Mouse (Mus musculus): Measurements from ENCODE around the gene Vps37d. TPM values are rescaled to one million over a fixed set of nuclear protein-coding genes. Genes with fewer than 3 reads are reported as not detected.
"Not testable (repeated sequence)": the region's sequence is repeated elsewhere in the genome, so short reads cannot be mapped to it uniquely, and the experiment has no call there.

Gene Vps37d
- polyA plus RNA-seq, 1 experiment from 2014 or later = 29.8 TPM

GRCm38 (mm10) chr5:135064909-135065446, 13.1 kb downstream of the Vps37d start, which contains the start of gene Bud23:
Bud23 (minus strand) TSS chr5:135064959.
- peak within 1 kb of the TSS; percentile 93 for H3K4me3 ChIP-seq (ENCODE audit: low read length)
- peaks cover 17% of the 10 kb centered on the region for H3K36me3 ChIP-seq (ENCODE audit: control insufficient read depth, insufficient read depth, low read length)
- H3K9me3 ChIP-seq (ENCODE audit: control insufficient read depth, low read length); H3K27me3 ChIP-seq (replicated peaks; ENCODE audit: control insufficient read depth, insufficient read depth, low read length); ATAC-seq: not testable (repeated sequence)
- peak within 1 kb of the TSS; percentile 88 for H3K9ac ChIP-seq (ENCODE audit: low read depth, low read length)
- H3K4me1 ChIP-seq (ENCODE audit: control insufficient read depth, insufficient read depth, low read depth, low read length) = peaks cover 18% of the 10 kb centered on the region
- peak within 1 kb of the TSS; percentile 79 for H3K4me2 ChIP-seq (ENCODE audit: low read length)
- H3K27ac ChIP-seq (ENCODE audit: low read depth, low read length) = peak within 1 kb of the TSS; percentile 80
- WGBS = 75% methylated on average over 9 of the region's 9 CpGs

DNA sequence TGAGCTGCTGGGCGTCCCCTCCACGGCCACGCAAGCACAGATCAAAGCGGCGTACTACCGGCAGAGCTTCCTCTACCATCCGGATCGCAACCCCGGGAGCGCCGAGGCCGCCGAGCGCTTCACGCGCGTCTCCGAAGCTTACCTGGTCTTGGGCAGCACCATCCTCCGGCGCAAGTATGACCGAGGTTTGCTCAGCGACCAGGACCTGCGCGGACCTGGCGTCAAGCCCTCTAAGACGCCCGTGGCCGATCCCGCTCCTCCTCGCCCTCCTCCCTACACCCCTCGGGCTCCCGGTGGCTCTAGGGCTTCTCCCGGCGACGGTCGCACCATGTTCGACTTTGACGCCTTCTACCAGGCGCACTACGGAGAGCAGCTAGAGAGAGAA, 13.7 kb downstream of the Vps37d start:
- under 1% methylated on average over 40 of the region's 40 CpGs for whole genome bisulfite sequencing
- Histone ChIP-seq H3K36me3 (ENCODE audit: control insufficient read depth, insufficient read depth, low read length) (peaks cover 19% of the 10 kb centered on the region), H3K4me2 (ENCODE audit: low read length) (peak overlapping the region; percentile 62), H3K9me3 (ENCODE audit: control insufficient read depth, low read length) (no peaks in the 10 kb centered on the region), H3K27me3 (replicated peaks; ENCODE audit: control insufficient read depth, insufficient read depth, low read length) (no peaks in the 10 kb centered on the region), H3K27ac (ENCODE audit: low read depth, low read length) (peak overlapping the region; percentile 80), H3K4me3 (ENCODE audit: low read length) (peak overlapping the region; percentile 93), H3K4me1 (ENCODE audit: control insufficient read depth, insufficient read depth, low read depth, low read length) (peaks cover 18% of the 10 kb centered on the region), H3K9ac (ENCODE audit: low read depth, low read length) (peak overlapping the region; percentile 88)
- peak; percentile 60; the same call in 1 of the 2 replicates for ATAC-seq

DNA sequence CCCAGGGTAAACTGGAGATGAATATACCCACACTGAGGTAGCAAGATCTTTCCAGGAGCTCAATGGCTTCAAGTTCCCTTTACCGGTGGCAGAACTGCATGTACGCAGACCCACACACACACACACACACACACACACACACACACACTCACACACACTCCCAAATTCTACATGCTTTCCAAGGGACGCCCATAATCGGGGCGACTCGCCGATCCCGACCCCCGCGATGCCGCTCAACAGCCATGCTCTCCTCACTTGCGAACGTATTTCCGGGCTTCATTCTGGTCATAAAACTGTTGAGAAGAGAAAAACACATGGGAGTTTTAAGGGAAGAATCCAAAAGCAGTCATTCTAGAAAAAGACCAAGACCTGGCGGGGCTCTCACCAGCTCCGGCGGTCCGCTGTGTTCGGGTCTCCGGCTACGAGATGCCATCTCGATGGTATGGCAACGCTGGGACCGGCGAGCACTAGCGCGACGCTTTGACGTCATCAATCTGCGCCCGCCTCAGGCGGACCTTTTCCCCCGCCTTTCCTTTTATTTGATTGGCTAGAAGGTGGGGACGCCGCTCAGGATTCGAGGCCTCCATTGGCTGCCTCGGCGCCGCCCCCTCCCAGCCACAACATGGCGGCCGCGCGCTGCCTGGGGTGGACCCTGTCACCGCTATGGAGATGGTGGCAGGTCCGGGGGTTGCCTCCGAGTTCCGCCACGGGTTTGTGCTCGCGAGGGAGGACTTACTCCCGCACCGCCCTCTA, 14.3 kb downstream of the Vps37d start, which contains the start of gene Dnajc30:
Dnajc30 (plus strand) TSS at position 574 of the 753 bp plus-strand sequence.
- WGBS = under 1% methylated on average over 51 of the region's 52 CpGs
- H3K27me3 ChIP-seq (replicated peaks; ENCODE audit: control insufficient read depth, insufficient read depth, low read length) = no peaks in the 10 kb centered on the region
- H3K27ac ChIP-seq (ENCODE audit: low read depth, low read length) = peak within 1 kb of the TSS; percentile 80
- H3K9me3 ChIP-seq (ENCODE audit: control insufficient read depth, low read length) = no peaks in the 10 kb centered on the region
- peaks cover 18% of the 10 kb centered on the region for H3K4me1 ChIP-seq (ENCODE audit: control insufficient read depth, insufficient read depth, low read depth, low read length)
- peak within 1 kb of the TSS; percentile 79 for H3K4me2 ChIP-seq (ENCODE audit: low read length)
- H3K4me3 ChIP-seq (ENCODE audit: low read length) = peak within 1 kb of the TSS; percentile 93
- H3K36me3 ChIP-seq (ENCODE audit: control insufficient read depth, insufficient read depth, low read length) = peaks cover 21% of the 10 kb centered on the region
- peak within 1 kb of the TSS; percentile 88 for H3K9ac ChIP-seq (ENCODE audit: low read depth, low read length)
- peak; percentile 96 for ATAC-seq

GRCm38 (mm10) chr5:135053356-135053755, 24.7 kb downstream of the Vps37d start:
- no peak for ATAC-seq
- no peak overlapping the region for H3K27ac ChIP-seq (ENCODE audit: low read depth, low read length)
- no peak overlapping the region for H3K4me2 ChIP-seq (ENCODE audit: low read length)
- H3K9me3 ChIP-seq (ENCODE audit: control insufficient read depth, low read length) = no peaks in the 10 kb centered on the region
- H3K27me3 ChIP-seq (replicated peaks; ENCODE audit: control insufficient read depth, insufficient read depth, low read length) = no peaks in the 10 kb centered on the region
- H3K36me3 ChIP-seq (ENCODE audit: control insufficient read depth, insufficient read depth, low read length) = peaks cover 45% of the 10 kb centered on the region
- no peak overlapping the region for H3K9ac ChIP-seq (ENCODE audit: low read depth, low read length)
- no peaks in the 10 kb centered on the region for H3K4me1 ChIP-seq (ENCODE audit: control insufficient read depth, insufficient read depth, low read depth, low read length)
- 94% methylated on average over 12 of the region's 12 CpGs for WGBS
- H3K4me3 ChIP-seq (ENCODE audit: low read length) = no peak overlapping the region

DNA sequence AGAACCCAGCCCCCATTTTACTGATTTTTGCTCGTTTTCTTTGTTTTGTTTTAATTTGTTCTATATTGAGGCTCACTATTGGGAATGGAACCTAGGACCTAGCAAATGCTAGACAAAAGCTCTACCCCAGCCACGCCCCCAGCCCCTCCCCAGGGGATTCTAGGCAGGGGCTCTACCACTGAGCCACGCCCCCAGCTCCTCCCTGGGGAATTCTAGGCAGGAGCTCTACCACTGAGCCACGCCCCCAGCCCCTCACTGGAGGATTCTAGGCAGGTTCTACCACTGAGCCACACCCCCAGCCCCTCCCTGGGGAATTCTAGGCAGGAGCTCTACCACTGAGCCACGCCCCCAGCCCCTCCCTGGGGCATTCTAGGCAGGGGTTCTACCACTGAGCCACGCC, 28.8 kb downstream of the Vps37d start:
- 90% methylated on average over 6 of the region's 6 CpGs for WGBS
- H3K27me3 ChIP-seq (replicated peaks; ENCODE audit: control insufficient read depth, insufficient read depth, low read length); H3K4me2 ChIP-seq (ENCODE audit: low read length); H3K9ac ChIP-seq (ENCODE audit: low read depth, low read length); H3K4me3 ChIP-seq (ENCODE audit: low read length); H3K4me1 ChIP-seq (ENCODE audit: control insufficient read depth, insufficient read depth, low read depth, low read length); ATAC-seq; H3K9me3 ChIP-seq (ENCODE audit: control insufficient read depth, low read length); H3K27ac ChIP-seq (ENCODE audit: low read depth, low read length): not testable (repeated sequence)
- peaks cover 35% of the 10 kb centered on the region for H3K36me3 ChIP-seq (ENCODE audit: control insufficient read depth, insufficient read depth, low read length)

DNA sequence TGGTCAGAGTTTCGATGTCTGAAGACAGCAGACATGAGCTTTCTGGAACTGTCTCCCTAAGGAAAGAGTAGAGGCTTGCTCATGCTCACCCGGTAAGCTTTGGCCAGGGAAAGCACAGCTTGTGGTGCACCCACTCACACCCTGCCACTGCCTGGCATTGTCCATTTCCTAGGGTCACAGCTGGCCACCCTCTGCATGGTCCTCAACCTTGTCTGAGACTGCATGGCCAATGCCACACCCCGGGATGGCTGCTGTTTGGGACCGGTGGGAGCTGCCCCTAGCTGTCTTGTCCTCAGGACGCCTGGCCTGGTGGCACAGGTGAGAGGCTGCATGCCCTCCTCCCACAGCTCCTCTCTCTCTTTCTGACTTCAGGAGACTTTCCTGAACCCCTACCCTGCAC, 29.5 kb downstream of the Vps37d start:
- WGBS = 89% methylated on average over 5 of the region's 5 CpGs
- Histone ChIP-seq H3K27me3 (replicated peaks; ENCODE audit: control insufficient read depth, insufficient read depth, low read length) (no peaks in the 10 kb centered on the region), H3K9ac (ENCODE audit: low read depth, low read length) (no peak overlapping the region), H3K4me1 (ENCODE audit: control insufficient read depth, insufficient read depth, low read depth, low read length) (no peaks in the 10 kb centered on the region), H3K27ac (ENCODE audit: low read depth, low read length) (no peak overlapping the region), H3K36me3 (ENCODE audit: control insufficient read depth, insufficient read depth, low read length) (peaks cover 32% of the 10 kb centered on the region), H3K4me3 (ENCODE audit: low read length) (no peak overlapping the region), H3K4me2 (ENCODE audit: low read length) (no peak overlapping the region), H3K9me3 (ENCODE audit: control insufficient read depth, low read length) (no peaks in the 10 kb centered on the region)
- no peak for ATAC-seq

DNA sequence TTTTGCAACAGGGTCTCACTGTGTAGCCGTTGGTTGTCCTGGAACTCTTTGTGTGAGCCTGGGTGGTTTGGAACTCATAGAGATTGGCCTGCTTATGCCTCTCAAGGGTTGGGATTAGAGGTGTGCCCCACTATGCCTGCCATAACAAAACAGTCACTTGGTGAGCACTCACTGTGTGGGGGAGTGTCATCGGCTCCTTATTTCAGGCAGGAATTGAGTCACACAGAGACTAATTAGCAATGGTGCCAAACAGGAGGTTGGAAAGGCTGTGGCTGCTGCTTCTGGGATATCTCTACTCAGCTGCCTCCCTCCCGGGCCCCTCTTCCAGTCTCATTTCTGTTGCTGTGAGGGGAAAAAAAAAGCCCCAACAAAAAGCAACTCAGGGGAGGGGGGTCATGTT, 33.5 kb downstream of the Vps37d start:
- Histone ChIP-seq H3K4me1 (ENCODE audit: control insufficient read depth, insufficient read depth, low read depth, low read length) (no peaks in the 10 kb centered on the region), H3K9ac (ENCODE audit: low read depth, low read length) (no peak overlapping the region), H3K27me3 (replicated peaks; ENCODE audit: control insufficient read depth, insufficient read depth, low read length) (no peaks in the 10 kb centered on the region), H3K9me3 (ENCODE audit: control insufficient read depth, low read length) (no peaks in the 10 kb centered on the region), H3K4me3 (ENCODE audit: low read length) (no peak overlapping the region), H3K27ac (ENCODE audit: low read depth, low read length) (no peak overlapping the region), H3K36me3 (ENCODE audit: control insufficient read depth, insufficient read depth, low read length) (peaks cover 22% of the 10 kb centered on the region), H3K4me2 (ENCODE audit: low read length) (no peak overlapping the region)
- no peak for ATAC-seq
- 94% methylated on average over 3 of the region's 3 CpGs for WGBS

- no peak overlapping the region for H3K9ac ChIP-seq (ENCODE audit: low read depth, low read length)
- no peaks in the 10 kb centered on the region for H3K27me3 ChIP-seq (replicated peaks; ENCODE audit: control insufficient read depth, insufficient read depth, low read length)
- H3K4me3 ChIP-seq (ENCODE audit: low read length) = no peak overlapping the region
- H3K9me3 ChIP-seq (ENCODE audit: control insufficient read depth, low read length) = no peaks in the 10 kb centered on the region
- H3K36me3 ChIP-seq (ENCODE audit: control insufficient read depth, insufficient read depth, low read length) = peaks cover 25% of the 10 kb centered on the region
- no peak overlapping the region for H3K4me2 ChIP-seq (ENCODE audit: low read length)
- no peak overlapping the region for H3K27ac ChIP-seq (ENCODE audit: low read depth, low read length)
- 31% methylated on average over 20 of the region's 21 CpGs for WGBS
- no peaks in the 10 kb centered on the region for H3K4me1 ChIP-seq (ENCODE audit: control insufficient read depth, insufficient read depth, low read depth, low read length)
- 0 out of 2 replicates have a peak, but pooled peaks have one; percentile 37 for ATAC-seq
Observed at GRCm38 (mm10) chr5:135042105-135042788, 35.8 kb downstream of the Vps37d start.

DNA sequence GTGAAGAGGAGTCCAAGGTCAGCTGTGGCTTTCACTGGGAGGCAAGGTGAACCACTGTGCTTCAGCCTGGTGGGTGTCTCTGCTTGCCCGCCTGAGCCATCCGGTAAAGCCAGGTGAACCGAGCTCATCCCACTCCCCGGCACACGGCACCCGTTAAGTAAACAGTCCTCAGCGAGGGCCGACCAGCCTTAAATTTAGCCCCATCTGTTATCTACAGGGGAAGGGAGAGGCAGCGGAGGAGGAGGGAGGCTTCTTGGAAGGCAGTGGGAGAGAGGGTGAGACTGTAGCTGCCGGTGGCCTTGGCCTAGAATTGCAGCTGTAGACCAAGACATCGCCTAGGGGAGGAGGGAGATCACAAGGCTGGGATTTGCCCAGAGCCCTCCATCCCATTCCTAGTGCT, 37.3 kb downstream of the Vps37d start:
- WGBS = 79% methylated on average over 11 of the region's 11 CpGs
- Histone ChIP-seq H3K4me3 (ENCODE audit: low read length) (no peak overlapping the region), H3K9ac (ENCODE audit: low read depth, low read length) (no peak overlapping the region), H3K36me3 (ENCODE audit: control insufficient read depth, insufficient read depth, low read length) (peaks cover 23% of the 10 kb centered on the region), H3K9me3 (ENCODE audit: control insufficient read depth, low read length) (no peaks in the 10 kb centered on the region), H3K27ac (ENCODE audit: low read depth, low read length) (no peak overlapping the region), H3K4me2 (ENCODE audit: low read length) (no peak overlapping the region), H3K4me1 (ENCODE audit: control insufficient read depth, insufficient read depth, low read depth, low read length) (no peaks in the 10 kb centered on the region), H3K27me3 (replicated peaks; ENCODE audit: control insufficient read depth, insufficient read depth, low read length) (no peaks in the 10 kb centered on the region)
- ATAC-seq = no peak
